8 mouse cellular contexts compared by ENCODE assay signal in genomic region chr11:115473626-115474275, GRCm38 (mm10). TPM values are rescaled to one million over a fixed set of nuclear protein-coding genes. Genes with fewer than 3 reads are reported as not detected.
DNase-seq lines count a peak whose midpoint lies in the region; ATAC-seq and TF ChIP-seq lines count a peak whose summit lies in the region.

No protein-coding gene starts in this region.

- TF ChIP-seq CTCF in bone marrow, adult 2 months (IDR thresholded peaks at IDR 0.05; ENCODE audit: control insufficient read depth, insufficient read depth, low read length), result peak; percentile 98

- H3K4me3 ChIP-seq in bone marrow, adult 2 months (replicated peaks; ENCODE audit: control insufficient read depth, low read depth, low read length), result no peak overlapping the region
- peak overlapping the region; percentile 10 for H3K4me3 ChIP-seq in embryonic facial prominence, embryonic 15.5 days (replicated peaks)
- H3K4me3 ChIP-seq in kidney, embryonic 14.5 days (ENCODE audit: low read length), result no peak overlapping the region
- H3K4me3 ChIP-seq in limb, embryonic 15.5 days, result peak overlapping the region; percentile 10; the same call in 1 of the 2 replicates
- no peak overlapping the region for H3K4me3 ChIP-seq in myocyte
- H3K4me3 ChIP-seq in stomach, embryonic 14.5 days (ENCODE audit: low read depth, low read length), result no peak overlapping the region

- no peak overlapping the region for H3ac ChIP-seq in myocyte (ENCODE audit: control insufficient read depth, insufficient read length)

- peak overlapping the region; percentile 26 for H3K4me2 ChIP-seq in embryonic facial prominence, embryonic 15.5 days (replicated peaks)
- peak overlapping the region; percentile 0; the same call in 1 of the 2 replicates for H3K4me2 ChIP-seq in kidney, embryonic 14.5 days (replicated peaks; ENCODE audit: low read depth, low read length)
- no peak overlapping the region for H3K4me2 ChIP-seq in limb, embryonic 15.5 days
- H3K4me2 ChIP-seq in myocyte (ENCODE audit: low read depth), result peak overlapping the region; percentile 14
- 0 out of 2 replicates have a peak overlapping the region, but pooled peaks have one; percentile 1 for H3K4me2 ChIP-seq in stomach, embryonic 14.5 days (replicated peaks; ENCODE audit: low read depth, low read length)

- 14% methylated on average over 15 of the region's 15 CpGs for WGBS in bone marrow, adult 2 months
- WGBS in embryonic facial prominence, embryonic 15.5 days, result 9% methylated on average over 15 of the region's 15 CpGs
- WGBS in kidney, embryonic 14.5 days, result 6% methylated on average over 15 of the region's 15 CpGs
- WGBS in limb, embryonic 15.5 days, result 10% methylated on average over 15 of the region's 15 CpGs
- 11% methylated on average over 15 of the region's 15 CpGs for WGBS in stomach, embryonic 14.5 days

- no peak overlapping the region for H3K9ac ChIP-seq in embryonic facial prominence, embryonic 15.5 days
- H3K9ac ChIP-seq in kidney, embryonic 14.5 days (ENCODE audit: low read depth, low read length), result no peak overlapping the region
- no peak overlapping the region for H3K9ac ChIP-seq in limb, embryonic 15.5 days
- H3K9ac ChIP-seq in stomach, embryonic 14.5 days (replicated peaks; ENCODE audit: low read depth, low read length), result no peak overlapping the region

- H3K4me1 ChIP-seq in bone marrow, adult 2 months (ENCODE audit: control insufficient read depth, insufficient read depth, low read length), result peaks cover 6% of the 10 kb centered on the region
- H3K4me1 ChIP-seq in embryonic facial prominence, embryonic 15.5 days, result peaks cover 35% of the 10 kb centered on the region
- H3K4me1 ChIP-seq in kidney, embryonic 14.5 days (ENCODE audit: control insufficient read depth, insufficient read depth, low read length), result peaks cover 26% of the 10 kb centered on the region
- peaks cover 22% of the 10 kb centered on the region for H3K4me1 ChIP-seq in limb, embryonic 15.5 days
- H3K4me1 ChIP-seq in stomach, embryonic 14.5 days (ENCODE audit: control insufficient read depth, insufficient read depth, low read length), result peaks cover 24% of the 10 kb centered on the region

- H3K79me2 ChIP-seq in myocyte (ENCODE audit: control insufficient read depth, insufficient read depth), result no peaks in the 10 kb centered on the region

- H3K36me3 ChIP-seq in embryonic facial prominence, embryonic 15.5 days, result no peaks in the 10 kb centered on the region
- no peaks in the 10 kb centered on the region for H3K36me3 ChIP-seq in kidney, embryonic 14.5 days (ENCODE audit: control insufficient read depth, insufficient read depth, low read length)
- H3K36me3 ChIP-seq in limb, embryonic 15.5 days, result no peaks in the 10 kb centered on the region
- H3K36me3 ChIP-seq in myocyte (ENCODE audit: control insufficient read depth, insufficient read depth), result no peaks in the 10 kb centered on the region
- H3K36me3 ChIP-seq in stomach, embryonic 14.5 days (ENCODE audit: control insufficient read depth, insufficient read depth, low read length), result no peaks in the 10 kb centered on the region

- ATAC-seq in embryonic facial prominence, embryonic 15.5 days (ENCODE audit: insufficient number of reproducible peaks, low FRiP score, low TSS enrichment, low read depth), result no peak
- peak; percentile 49 for ATAC-seq in kidney, embryonic 14.5 days (ENCODE audit: low FRiP score, low TSS enrichment)
- ATAC-seq in limb, embryonic 15.5 days (ENCODE audit: insufficient number of reproducible peaks, low FRiP score, low TSS enrichment, low read depth), result no peak
- no peak for ATAC-seq in stomach, embryonic 14.5 days (ENCODE audit: insufficient number of reproducible peaks, insufficient read depth, low FRiP score, low read depth)

- TF ChIP-seq POLR2A in bone marrow, adult 2 months (IDR thresholded peaks at IDR 0.05; ENCODE audit: borderline replicate concordance, control insufficient read depth, low read depth, low read length), result no peak
- TF ChIP-seq POLR2A in myocyte (IDR thresholded peaks at IDR 0.05; ENCODE audit: insufficient read length, low read depth), result no peak

- no peak overlapping the region for H3K27ac ChIP-seq in bone marrow, adult 2 months (ENCODE audit: control insufficient read depth, insufficient read depth, low read depth, low read length, poor library complexity)
- peak overlapping the region; percentile 83 for H3K27ac ChIP-seq in embryonic facial prominence, embryonic 15.5 days (replicated peaks)
- H3K27ac ChIP-seq in kidney, embryonic 14.5 days (ENCODE audit: low read depth, low read length), result peak overlapping the region; percentile 65
- H3K27ac ChIP-seq in limb, embryonic 15.5 days, result peak overlapping the region; percentile 77; the same call in 1 of the 2 replicates
- H3K27ac ChIP-seq in stomach, embryonic 14.5 days (ENCODE audit: low read length), result peak overlapping the region; percentile 18; the same call in 1 of the 2 replicates

- DNase-seq in 416B (ENCODE audit: low read depth), result peak; percentile 95
- peak; percentile 88 to 96 for DNase-seq in heart, adult 9 months (ENCODE audit: low spot score in 2 of 2)

- H3K27me3 ChIP-seq in embryonic facial prominence, embryonic 15.5 days, result no peaks in the 10 kb centered on the region
- no peaks in the 10 kb centered on the region for H3K27me3 ChIP-seq in kidney, embryonic 14.5 days (ENCODE audit: control insufficient read depth, insufficient read depth, low read length)
- no peaks in the 10 kb centered on the region for H3K27me3 ChIP-seq in limb, embryonic 15.5 days
- no peaks in the 10 kb centered on the region for H3K27me3 ChIP-seq in myocyte (ENCODE audit: control insufficient read depth, insufficient read depth, insufficient read length)
- H3K27me3 ChIP-seq in stomach, embryonic 14.5 days (ENCODE audit: control insufficient read depth, insufficient read depth, low read length), result no peaks in the 10 kb centered on the region

- no peaks in the 10 kb centered on the region for H3K9me3 ChIP-seq in embryonic facial prominence, embryonic 15.5 days (replicated peaks)
- no peaks in the 10 kb centered on the region for H3K9me3 ChIP-seq in kidney, embryonic 14.5 days (ENCODE audit: control insufficient read depth, low read length)
- no peaks in the 10 kb centered on the region for H3K9me3 ChIP-seq in limb, embryonic 15.5 days
- H3K9me3 ChIP-seq in stomach, embryonic 14.5 days (ENCODE audit: control insufficient read depth, low read depth, low read length), result no peaks in the 10 kb centered on the region

TF ChIP-seq in myocyte, 11 proteins besides CTCF, POLR2A, EP300 and RAD21 (continues in another document):
- TF ChIP-seq MYOD1 (IDR thresholded peaks at IDR 0.05; ENCODE audit: control insufficient read depth in 1 of 3, insufficient read length in 2 of 3, low read depth in 2 of 3) (no peak), USF1 (IDR thresholded peaks at IDR 0.05; ENCODE audit: low read depth) (no peak), E2F4 (IDR thresholded peaks at IDR 0.05; ENCODE audit: insufficient read depth) (no peak)

RNA-seq across cellular contexts. Expression of gene Armc7, which starts 1.7 kb away (rescaled TPM):
- 4.4 and 18.7 TPM in 2 replicates for polyA plus RNA-seq in bone marrow, adult 2 months (2011; ENCODE audit: insufficient read depth, insufficient read length, low replicate concordance, missing spikeins)
- 8.9 and 9.8 TPM in 2 replicates for polyA plus RNA-seq in embryonic facial prominence, embryonic 15.5 days (2015; fragmentation: Nextera tagmentation; extraction: Ambion mirVana)
- polyA plus RNA-seq in kidney, embryonic 14.5 days (2014; fragmentation: Nextera tagmentation; extraction: Ambion mirVana), result 5.7 and 7.9 TPM in 2 replicates
- 7.2 and 7.8 TPM in 2 replicates for polyA plus RNA-seq in limb, embryonic 15.5 days (2015; fragmentation: Nextera tagmentation; extraction: Ambion mirVana)
- 6.2 TPM for polyA plus RNA-seq in myocyte (2012; fragmentation: generic; extraction: Trizol)
- 5.7 and 8.0 TPM in 2 replicates for polyA plus RNA-seq in stomach, embryonic 14.5 days (2014; fragmentation: Nextera tagmentation; extraction: Ambion mirVana)

RNA-seq across cellular contexts. Expression of gene Slc16a5, which starts 11.5 kb away (rescaled TPM):
- polyA plus RNA-seq in bone marrow, adult 2 months (2011; ENCODE audit: insufficient read depth, insufficient read length, low replicate concordance, missing spikeins), result 1.8 TPM in 1 of 2 replicates, not detected in the other
- polyA plus RNA-seq in embryonic facial prominence, embryonic 15.5 days (2015; fragmentation: Nextera tagmentation; extraction: Ambion mirVana), result 0.22 and 0.36 TPM in 2 replicates
- polyA plus RNA-seq in kidney, embryonic 14.5 days (2014; fragmentation: Nextera tagmentation; extraction: Ambion mirVana), result 9.0 and 10.7 TPM in 2 replicates
- not detected in 2 replicates for polyA plus RNA-seq in limb, embryonic 15.5 days (2015; fragmentation: Nextera tagmentation; extraction: Ambion mirVana)
- 0.10 TPM for polyA plus RNA-seq in myocyte (2012; fragmentation: generic; extraction: Trizol)
- polyA plus RNA-seq in stomach, embryonic 14.5 days (2014; fragmentation: Nextera tagmentation; extraction: Ambion mirVana), result 0.32 and 1.0 TPM in 2 replicates

RNA-seq across cellular contexts. Expression of gene Nt5c, which starts 17.9 kb away (rescaled TPM):
- polyA plus RNA-seq in bone marrow, adult 2 months (2011; ENCODE audit: insufficient read depth, insufficient read length, low replicate concordance, missing spikeins), result 47.5 and 56.4 TPM in 2 replicates
- polyA plus RNA-seq in embryonic facial prominence, embryonic 15.5 days (2015; fragmentation: Nextera tagmentation; extraction: Ambion mirVana), result 87.5 and 88.1 TPM in 2 replicates
- polyA plus RNA-seq in kidney, embryonic 14.5 days (2014; fragmentation: Nextera tagmentation; extraction: Ambion mirVana), result 75.6 and 76.3 TPM in 2 replicates
- 81.6 and 82.1 TPM in 2 replicates for polyA plus RNA-seq in limb, embryonic 15.5 days (2015; fragmentation: Nextera tagmentation; extraction: Ambion mirVana)
- 64.0 TPM for polyA plus RNA-seq in myocyte (2012; fragmentation: generic; extraction: Trizol)
- polyA plus RNA-seq in stomach, embryonic 14.5 days (2014; fragmentation: Nextera tagmentation; extraction: Ambion mirVana), result 111 and 121 TPM in 2 replicates

RNA-seq across cellular contexts. Expression of gene Trim80, which starts 33.4 kb away (rescaled TPM):
- polyA plus RNA-seq in bone marrow, adult 2 months (2011; ENCODE audit: insufficient read depth, insufficient read length, low replicate concordance, missing spikeins), result not detected in 2 replicates
- polyA plus RNA-seq in embryonic facial prominence, embryonic 15.5 days (2015; fragmentation: Nextera tagmentation; extraction: Ambion mirVana), result not detected in 2 replicates
- polyA plus RNA-seq in kidney, embryonic 14.5 days (2014; fragmentation: Nextera tagmentation; extraction: Ambion mirVana), result 0.14 and 0.33 TPM in 2 replicates
- not detected in 2 replicates for polyA plus RNA-seq in limb, embryonic 15.5 days (2015; fragmentation: Nextera tagmentation; extraction: Ambion mirVana)
- not detected for polyA plus RNA-seq in myocyte (2012; fragmentation: generic; extraction: Trizol)
- polyA plus RNA-seq in stomach, embryonic 14.5 days (2014; fragmentation: Nextera tagmentation; extraction: Ambion mirVana), result not detected in 2 replicates

RNA-seq across cellular contexts. Expression of gene Jpt1, which starts 40.4 kb away (rescaled TPM):
- polyA plus RNA-seq in bone marrow, adult 2 months (2011; ENCODE audit: insufficient read depth, insufficient read length, low replicate concordance, missing spikeins), result 106 and 149 TPM in 2 replicates
- polyA plus RNA-seq in embryonic facial prominence, embryonic 15.5 days (2015; fragmentation: Nextera tagmentation; extraction: Ambion mirVana), result 523 and 542 TPM in 2 replicates
- polyA plus RNA-seq in kidney, embryonic 14.5 days (2014; fragmentation: Nextera tagmentation; extraction: Ambion mirVana), result 487 and 524 TPM in 2 replicates
- polyA plus RNA-seq in limb, embryonic 15.5 days (2015; fragmentation: Nextera tagmentation; extraction: Ambion mirVana), result 495 and 589 TPM in 2 replicates
- 386 TPM for polyA plus RNA-seq in myocyte (2012; fragmentation: generic; extraction: Trizol)
- 529 and 563 TPM in 2 replicates for polyA plus RNA-seq in stomach, embryonic 14.5 days (2014; fragmentation: Nextera tagmentation; extraction: Ambion mirVana)

Comparison
In these comparisons a context has a peak if more than half of its experiments do, and no peak if none do; other contexts are left out.
1. H3K4me3 ChIP-seq: peak in embryonic facial prominence, embryonic 15.5 days (single experiment) and limb, embryonic 15.5 days (single experiment); none in bone marrow, adult 2 months (single experiment), kidney, embryonic 14.5 days (single experiment), myocyte (single experiment) and stomach, embryonic 14.5 days (single experiment).